Mouse (Mus musculus) CH12F3 (cell line): ENCODE results near the gene Ankrd2.
"Not testable (repeated sequence)": the region's sequence is repeated elsewhere in the genome, so short reads cannot be mapped to it uniquely, and the experiment has no call there.

ENCODE experiments used
- in situ Hi-C: fragments of 300-500 bp; cut with MboI; formaldehyde crosslinking; loops from 2 replicates; pipeline ENCODE4 v1.14.3; 2020; ENCODE audit warnings: low sequenced_read_pairs

The Ankrd2 gene

GRCm38 (mm10) chr19:42051948-42052347, 16.1 kb downstream of the Ankrd2 start, which contains the start of gene 4933411K16Rik:
Gene 4933411K16Rik (plus strand): TSS chr19:42052248.
- in situ Hi-C loops = no loop called here

- in situ Hi-C loops = no loop called here
These were observed 18.5 kb downstream of the Ankrd2 start for GRCm38 (mm10) chr19:42054255-42054654.

DNA sequence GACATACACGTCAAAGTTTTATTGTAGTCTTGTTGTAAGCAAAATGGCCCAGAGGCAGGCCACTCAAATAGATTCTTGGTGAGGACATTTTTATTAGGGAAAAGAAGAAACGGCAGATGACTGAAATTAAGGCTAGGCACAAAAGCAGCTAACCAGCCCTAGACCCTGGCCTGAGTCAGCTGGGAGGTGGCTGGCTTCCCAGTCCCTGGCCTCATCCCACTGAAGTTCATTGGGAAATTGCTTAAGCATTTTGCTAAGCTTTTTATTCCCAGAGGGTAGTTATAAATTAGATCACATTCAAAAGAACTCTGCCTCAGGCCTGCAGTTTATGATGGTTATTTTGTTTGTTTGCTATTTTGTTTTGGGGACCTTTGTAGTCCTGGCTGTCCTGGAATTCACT, 20.1 kb downstream of the Ankrd2 start:
- in situ Hi-C loops = no loop called here

- in situ Hi-C loops = no loop called here
These were observed 21.1 kb downstream of the Ankrd2 start for GRCm38 (mm10) chr19:42056719-42057409.

DNA sequence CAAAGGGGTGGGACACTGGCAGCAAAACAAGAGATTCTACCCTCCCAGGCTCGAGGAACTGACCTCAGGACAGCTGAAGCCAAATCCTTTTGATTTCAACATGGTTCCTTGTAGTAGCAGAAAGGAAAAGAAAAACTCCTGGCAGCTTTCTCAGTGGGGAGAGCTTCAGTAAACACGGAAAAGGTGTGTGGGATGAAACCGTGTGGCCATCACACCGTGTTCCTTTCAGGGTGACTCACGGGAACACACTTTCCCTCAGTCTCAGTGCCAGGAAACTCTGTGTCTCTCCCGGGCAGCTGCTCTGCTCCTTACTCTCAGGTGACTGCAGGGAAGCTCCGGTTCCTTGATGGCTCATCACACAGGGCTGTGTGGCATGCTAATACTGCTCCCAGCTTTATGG, 22.6 kb downstream of the Ankrd2 start:
- in situ Hi-C loops = no loop called here

- in situ Hi-C loops = no loop called here
These were observed 25.6 kb downstream of the Ankrd2 start for GRCm38 (mm10) chr19:42061443-42061842.

DNA sequence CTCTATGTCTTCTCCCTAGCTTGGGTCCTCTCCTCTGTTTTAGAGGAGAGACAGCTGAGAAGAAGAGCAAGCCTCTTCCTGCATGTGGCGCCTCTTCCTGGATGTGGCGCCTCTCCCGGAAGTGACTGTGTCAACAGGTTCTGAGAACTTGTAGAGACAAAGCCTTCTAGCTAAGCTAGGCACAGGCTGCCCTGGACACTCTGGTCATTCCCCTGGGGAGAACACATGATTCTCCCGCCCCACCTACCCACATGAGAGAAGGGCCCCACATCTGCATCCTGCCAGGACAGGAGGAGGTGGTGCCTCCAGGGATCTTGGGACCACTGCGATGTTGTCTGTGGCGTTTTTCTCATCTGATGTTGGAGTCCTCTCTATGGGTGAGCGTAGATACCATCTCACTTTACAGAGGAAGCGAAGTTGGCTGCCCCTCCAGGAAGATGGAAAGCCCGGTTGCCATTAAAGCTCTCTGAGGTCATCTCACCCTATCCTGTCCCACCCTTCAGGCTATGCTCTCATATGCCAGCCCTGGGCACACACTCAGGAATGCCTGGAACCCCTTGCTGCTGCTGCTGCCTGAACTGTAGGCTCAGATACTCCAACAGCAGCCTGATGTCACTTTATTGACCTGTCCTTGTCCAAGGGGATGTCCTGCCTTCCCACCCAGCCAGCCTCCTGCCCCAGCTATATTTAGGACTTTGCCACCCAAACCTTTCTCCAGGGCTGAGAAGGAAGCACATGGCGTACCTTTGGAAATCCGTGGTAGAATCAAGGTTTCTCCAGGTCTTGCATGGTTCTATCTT, 32.8 kb downstream of the Ankrd2 start:
- in situ Hi-C loops = no loop called here

DNA sequence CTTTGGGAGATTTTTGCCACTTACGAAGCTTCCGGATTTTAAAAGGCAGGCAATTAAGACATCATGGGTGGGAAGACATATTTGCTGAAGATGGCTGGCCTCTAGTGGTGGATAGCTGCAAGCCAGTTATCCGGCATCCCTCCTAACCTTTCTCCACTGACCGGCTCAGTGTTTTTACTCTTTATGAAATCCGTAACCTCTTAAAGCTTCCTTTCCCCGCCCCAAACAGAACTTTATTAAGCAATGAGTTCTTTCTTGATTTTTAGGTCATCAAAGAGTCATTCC, 33.4 kb downstream of the Ankrd2 start:
- in situ Hi-C loops = no loop called here

- in situ Hi-C loops = no loop called here
These were observed 35.4 kb downstream of the Ankrd2 start for GRCm38 (mm10) chr19:42071221-42071620.

DNA sequence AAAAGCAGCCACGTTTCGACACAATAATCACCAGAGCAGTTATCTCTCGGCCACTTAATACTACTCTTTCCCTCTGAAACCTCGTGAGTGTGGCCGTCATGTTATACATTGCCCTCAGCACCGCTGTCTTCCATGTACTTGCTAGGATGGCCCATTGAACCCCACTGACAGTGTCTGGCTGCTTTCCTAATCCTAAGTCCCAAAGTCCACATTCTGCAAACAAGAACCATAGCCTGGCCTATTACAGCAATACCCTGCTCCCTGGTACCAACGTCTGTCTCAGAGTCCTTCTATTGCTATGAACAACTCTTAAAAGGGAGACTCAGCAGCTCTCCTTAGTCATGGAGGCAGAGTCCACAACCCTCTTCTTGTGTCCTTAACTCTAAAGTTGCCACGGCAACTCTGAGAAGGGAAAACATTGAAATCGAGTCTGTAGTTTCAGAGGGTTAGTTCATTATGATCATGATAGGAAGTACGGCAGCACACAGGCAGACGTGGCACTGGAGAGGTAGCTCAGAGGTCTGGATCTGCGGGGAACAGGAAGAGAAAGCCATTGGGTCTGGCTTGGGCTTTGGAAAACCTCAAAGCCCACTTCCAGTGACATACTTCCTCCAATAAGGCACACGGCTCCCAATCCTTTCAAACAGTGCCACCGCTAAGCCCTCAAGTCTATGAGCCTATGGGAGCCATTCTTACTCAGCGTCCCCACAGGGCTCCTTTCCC, 36.2 kb downstream of the Ankrd2 start:
- in situ Hi-C loops = no loop called here

DNA sequence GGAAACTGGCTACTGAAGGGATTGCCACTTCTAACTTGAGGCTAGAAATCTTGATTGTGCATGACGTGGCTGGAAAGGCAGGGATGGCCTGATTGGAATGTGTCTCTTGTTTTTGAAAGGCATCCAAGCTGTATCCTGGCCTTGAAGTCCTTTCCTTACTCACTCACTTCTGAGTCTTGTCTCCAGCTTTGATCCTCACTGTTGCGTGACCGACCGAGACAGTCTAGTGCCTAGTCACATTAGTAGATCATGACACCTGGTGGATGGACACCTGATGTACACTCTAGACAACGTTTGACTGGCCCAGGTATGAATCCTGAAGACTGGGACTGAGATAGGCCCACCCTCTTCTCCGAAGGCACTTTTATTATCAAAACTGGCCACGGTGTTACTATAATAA, 37.0 kb downstream of the Ankrd2 start:
- in situ Hi-C loops = no loop called here

- in situ Hi-C loops = no loop called here
These were observed 39.3 kb downstream of the Ankrd2 start for GRCm38 (mm10) chr19:42075051-42075450.

DNA sequence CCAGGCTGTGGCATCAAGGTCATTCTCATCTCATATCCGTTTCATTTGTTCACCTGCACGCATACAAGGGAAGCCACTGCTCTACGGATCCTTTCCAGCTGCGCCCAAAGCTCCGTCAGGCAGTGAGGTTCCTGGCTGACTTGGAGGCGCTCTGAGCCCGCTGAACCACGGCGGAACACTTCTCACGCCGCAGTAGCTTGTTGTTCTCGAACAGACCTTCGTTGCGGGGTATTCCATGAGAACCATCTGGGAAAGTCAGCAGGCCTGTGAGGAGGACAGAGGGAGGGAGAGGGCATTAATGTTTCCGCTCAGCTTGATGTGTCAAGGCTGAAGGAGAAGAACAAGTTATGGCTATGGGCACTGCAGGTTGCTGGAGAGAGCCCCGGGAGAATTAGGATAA, 40.2 kb downstream of the Ankrd2 start:
- in situ Hi-C loops = no loop called here

DNA sequence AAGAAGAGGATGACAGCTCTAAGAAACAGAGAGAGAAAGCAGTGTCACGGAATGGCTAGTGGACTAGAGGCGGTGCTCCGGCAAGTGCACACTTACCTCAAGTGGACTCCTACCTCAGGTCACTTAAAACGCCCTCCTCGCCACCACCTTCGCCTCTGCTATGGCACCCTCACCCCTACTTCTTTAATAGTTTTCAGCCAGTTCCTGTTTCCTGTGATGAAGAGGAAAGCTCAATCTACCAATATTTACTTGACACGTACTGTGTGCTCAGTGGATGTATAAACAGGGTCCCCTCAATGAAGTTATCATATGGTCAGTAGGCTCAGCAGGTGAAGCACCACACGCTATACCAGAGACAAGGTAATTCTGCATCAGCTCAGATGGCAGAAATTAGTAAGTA, 42.8 kb downstream of the Ankrd2 start:
- in situ Hi-C loops = no loop called here

DNA sequence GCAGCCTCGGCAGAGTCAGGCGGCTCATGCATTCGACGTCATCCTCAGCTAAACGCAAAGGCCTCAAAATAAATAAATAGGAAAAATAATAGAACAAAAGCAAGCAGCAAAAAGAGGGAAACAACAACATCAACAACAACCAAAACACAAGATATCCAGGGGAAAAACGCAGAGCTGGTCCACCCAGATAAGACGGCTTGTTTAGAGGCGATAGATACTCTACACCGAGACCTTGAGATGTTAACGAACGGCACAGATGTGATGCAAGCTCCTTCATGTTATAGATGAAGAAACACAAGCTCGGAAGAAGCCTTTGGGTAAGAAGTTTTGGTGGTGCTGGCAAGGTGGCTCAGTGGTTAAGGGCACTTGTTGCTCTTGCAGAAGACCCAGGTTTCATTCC, 43.2 kb downstream of the Ankrd2 start:
- in situ Hi-C loops = no loop called here

DNA sequence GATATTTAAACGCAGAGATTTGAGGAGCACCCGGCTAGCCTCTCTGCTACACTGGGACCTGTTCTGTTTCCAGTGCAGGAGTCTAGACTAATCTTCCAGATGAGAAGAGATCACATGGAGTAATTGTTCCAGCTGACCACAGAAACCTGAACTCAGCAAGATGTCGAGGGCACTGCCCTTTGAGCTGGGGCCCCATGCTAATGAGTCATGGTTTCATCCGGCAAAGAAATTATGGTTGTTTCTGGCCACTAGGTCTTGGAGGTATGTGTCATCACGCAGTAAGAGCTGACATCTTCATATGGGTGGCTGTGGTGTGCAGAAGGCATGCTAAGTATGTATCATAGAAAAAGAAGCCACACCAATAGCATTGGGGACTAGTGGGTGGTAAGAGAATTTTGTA, 44.1 kb downstream of the Ankrd2 start:
- in situ Hi-C loops = no loop called here

DNA sequence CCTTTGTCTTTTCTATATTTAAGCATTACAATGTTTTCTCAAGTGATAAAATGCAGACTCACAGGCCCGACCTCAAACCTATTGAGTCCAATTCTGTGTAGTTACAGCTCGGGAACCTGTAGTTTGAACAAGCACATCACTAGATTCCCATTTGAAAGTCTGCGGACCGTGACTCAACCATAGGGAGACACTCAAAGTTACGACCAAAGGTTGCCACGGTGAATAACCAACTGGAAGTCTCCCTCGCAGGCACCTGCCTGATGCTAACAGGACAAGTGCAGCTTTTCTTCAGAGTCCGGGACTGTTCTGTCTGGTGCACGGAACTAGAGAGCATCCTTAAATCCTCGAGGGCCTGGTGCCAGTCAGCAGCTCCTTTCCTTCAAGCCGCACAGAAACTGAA, 44.7 kb downstream of the Ankrd2 start:
- in situ Hi-C loops = no loop called here

DNA sequence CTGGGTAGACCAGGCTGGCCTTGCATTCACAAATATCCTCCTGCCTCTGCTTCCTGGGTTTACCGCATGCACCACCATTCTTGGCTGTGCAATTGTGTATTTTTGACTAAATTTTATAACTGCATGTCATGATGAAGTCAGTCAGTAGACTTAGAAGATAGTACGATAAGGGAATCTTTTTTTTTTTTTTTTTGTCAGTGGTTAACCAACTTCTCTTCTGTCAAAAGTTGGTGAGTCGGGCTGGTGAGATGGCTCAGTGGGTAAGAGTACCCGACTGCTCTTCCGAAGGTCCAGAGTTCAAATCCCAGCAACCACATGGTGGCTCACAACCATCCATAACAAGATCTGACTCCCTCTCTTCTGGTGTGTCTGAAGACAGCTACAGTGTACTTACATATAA, 45.8 kb downstream of the Ankrd2 start:
- in situ Hi-C loops = not testable (repeated sequence)

- in situ Hi-C loops = no loop called here
These were observed 49.9 kb downstream of the Ankrd2 start for GRCm38 (mm10) chr19:42085690-42086089.

DNA sequence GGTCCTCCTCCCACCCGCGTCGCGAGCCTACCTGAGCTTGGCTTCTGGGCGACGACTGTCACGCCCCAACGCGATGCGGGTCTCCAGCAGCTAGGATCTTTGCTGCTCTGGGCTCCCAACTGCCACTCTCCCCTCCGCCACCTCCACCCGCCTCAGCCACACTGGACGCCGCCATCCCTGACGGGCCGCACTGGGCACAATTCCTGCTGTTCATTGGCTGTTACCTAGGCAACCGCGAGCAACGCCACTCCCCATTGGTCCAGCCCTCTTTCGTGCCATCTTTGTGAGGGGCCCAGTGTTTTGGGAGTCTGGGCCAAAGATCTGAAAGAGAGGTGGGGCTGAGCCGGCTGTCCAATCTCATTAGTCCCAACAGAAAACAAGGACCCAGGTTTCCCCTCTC, 50.4 kb downstream of the Ankrd2 start, which contains the start of gene Morn4:
TSS of gene Morn4 (minus strand) at position 192 of the 400 bp plus-strand sequence.
- in situ Hi-C loops = no loop called here

GRCm38 (mm10) chr19:42089103-42089747, 53.4 kb downstream of the Ankrd2 start:
- in situ Hi-C loops = no loop called here
